Mouse (Mus musculus) midbrain, embryonic 15.5 days (tissue): ENCODE measurements around the gene Arhgap17. TPM values are rescaled to one million over a fixed set of nuclear protein-coding genes. Genes with fewer than 3 reads are reported as not detected.

Source experiments
- ATAC-seq: fragments of 200-750 bp; cut with Nextera tagmentation; replicated peaks from 2 replicates; pipeline ENCODE4 v1.8.0; 2017; ENCODE audit warnings: moderate TSS enrichment
- H3K27ac ChIP-seq: fragments of 300-500 bp; sonication (generic); 2 replicates; pipeline ENCODE4 v1.5.1; 2015; ENCODE audit warnings: mild to moderate bottlenecking, inconsistent platforms
- H3K27me3 ChIP-seq: fragments of 300-500 bp; sonication (generic); replicated peaks from 2 replicates; pipeline ENCODE4 v1.6.1; 2015; ENCODE audit warnings: inconsistent platforms
- H3K36me3 ChIP-seq: fragments of 300-500 bp; sonication (generic); replicated peaks from 2 replicates; pipeline ENCODE4 v1.6.1; 2015; ENCODE audit warnings: inconsistent platforms
- H3K4me1 ChIP-seq: fragments of 300-500 bp; sonication (generic); 2 replicates; pipeline ENCODE4 v1.6.1; 2015; ENCODE audit warnings: inconsistent platforms
- H3K4me2 ChIP-seq: fragments of 300-500 bp; sonication (generic); 2 replicates; pipeline ENCODE4 v1.6.1; 2015; ENCODE audit warnings: inconsistent platforms, mild to moderate bottlenecking, moderate library complexity
- H3K4me3 ChIP-seq: fragments of 300-500 bp; sonication (generic); 2 replicates; pipeline ENCODE4 v1.5.1; 2015; ENCODE audit warnings: mild to moderate bottlenecking, inconsistent platforms
- H3K9ac ChIP-seq: fragments of 300-500 bp; sonication (generic); 2 replicates; pipeline ENCODE4 v1.6.1; 2015; ENCODE audit warnings: mild to moderate bottlenecking, inconsistent platforms
- H3K9me3 ChIP-seq: fragments of 300-500 bp; sonication (generic); 2 replicates; pipeline ENCODE4 v1.6.1; 2016; ENCODE audit warnings: inconsistent platforms
- WGBS: fragments of 180-500 bp; shearing (Covaris S2); methylation state at CpG from one replicate; pipeline ENCODE4 v1.1.7; 2015; ENCODE audit warnings: mixed read lengths; 5-methylcytosine and 5-hydroxymethylcytosine counted together
- polyA plus RNA-seq: library from polyadenylated mRNA; unstranded; fragments of >200 nt; fragmentation: Nextera tagmentation; extraction: Ambion mirVana; gene quantifications from 2 replicates; pipeline ENCODE4 v1.2.1, GENCODE M21; 2015

Arhgap17 gene
- polyA plus RNA-seq, 1 experiment from 2014 or later, result 8.9 TPM

GRCm38 (mm10) chr7:123367218-123368150, 2.2 kb downstream of the Arhgap17 start:
- 84% methylated on average over 16 of the region's 16 CpGs for WGBS
- no peaks in the 10 kb centered on the region for H3K9me3 ChIP-seq
- ATAC-seq, result no peak
- peaks cover 35% of the 10 kb centered on the region for H3K4me1 ChIP-seq
- H3K4me2 ChIP-seq, result peak overlapping the region; percentile 81; the same call in 1 of the 2 replicates
- H3K4me3 ChIP-seq, result no peak overlapping the region
- no peak overlapping the region for H3K27ac ChIP-seq
- H3K27me3 ChIP-seq, result no peaks in the 10 kb centered on the region
- H3K36me3 ChIP-seq, result no peaks in the 10 kb centered on the region
- peak overlapping the region; percentile 18 for H3K9ac ChIP-seq

GRCm38 (mm10) chr7:123366806-123367205, 2.9 kb downstream of the Arhgap17 start:
- Histone ChIP-seq H3K36me3 (no peaks in the 10 kb centered on the region), H3K27me3 (no peaks in the 10 kb centered on the region), H3K9ac (no peak overlapping the region), H3K4me3 (no peak overlapping the region), H3K4me1 (peaks cover 35% of the 10 kb centered on the region), H3K27ac (no peak overlapping the region), H3K9me3 (no peaks in the 10 kb centered on the region), H3K4me2 (no peak overlapping the region)
- ATAC-seq, result no peak
- 75% methylated on average over 8 of the region's 8 CpGs for WGBS

- no peak overlapping the region for H3K27ac ChIP-seq
- no peak for ATAC-seq
- no peak overlapping the region for H3K4me3 ChIP-seq
- peaks cover 35% of the 10 kb centered on the region for H3K4me1 ChIP-seq
- 75% methylated on average over 7 of the region's 7 CpGs for WGBS
- no peaks in the 10 kb centered on the region for H3K27me3 ChIP-seq
- no peak overlapping the region for H3K4me2 ChIP-seq
- H3K9ac ChIP-seq, result no peak overlapping the region
- H3K9me3 ChIP-seq, result no peaks in the 10 kb centered on the region
- H3K36me3 ChIP-seq, result no peaks in the 10 kb centered on the region
Observed at GRCm38 (mm10) chr7:123365876-123366741, 3.6 kb downstream of the Arhgap17 start.

- no peak overlapping the region for H3K9ac ChIP-seq
- no peaks in the 10 kb centered on the region for H3K27me3 ChIP-seq
- H3K36me3 ChIP-seq, result no peaks in the 10 kb centered on the region
- WGBS, result 90% methylated on average over 8 of the region's 8 CpGs
- no peaks in the 10 kb centered on the region for H3K9me3 ChIP-seq
- peaks cover 30% of the 10 kb centered on the region for H3K4me1 ChIP-seq
- no peak for ATAC-seq
- no peak overlapping the region for H3K27ac ChIP-seq
- no peak overlapping the region for H3K4me3 ChIP-seq
- no peak overlapping the region for H3K4me2 ChIP-seq
Observed at GRCm38 (mm10) chr7:123363971-123364370, 5.7 kb downstream of the Arhgap17 start.

- no peaks in the 10 kb centered on the region for H3K27me3 ChIP-seq
- no peaks in the 10 kb centered on the region for H3K36me3 ChIP-seq
- H3K4me1 ChIP-seq, result peaks cover 19% of the 10 kb centered on the region
- no peaks in the 10 kb centered on the region for H3K9me3 ChIP-seq
- no peak overlapping the region for H3K4me2 ChIP-seq
- WGBS, result 90% methylated on average over 3 of the region's 3 CpGs
- no peak overlapping the region for H3K9ac ChIP-seq
- no peak overlapping the region for H3K4me3 ChIP-seq
- no peak overlapping the region for H3K27ac ChIP-seq
- ATAC-seq, result no peak
Observed at GRCm38 (mm10) chr7:123362806-123363205, 6.9 kb downstream of the Arhgap17 start.

GRCm38 (mm10) chr7:123361229-123361980, 8.3 kb downstream of the Arhgap17 start:
- H3K4me3 ChIP-seq, result no peak overlapping the region
- no peak overlapping the region for H3K27ac ChIP-seq
- H3K9ac ChIP-seq, result no peak overlapping the region
- H3K4me1 ChIP-seq, result 0 out of 2 replicates have a peak, but pooled peaks cover 5% of the 10 kb centered on the region
- no peaks in the 10 kb centered on the region for H3K9me3 ChIP-seq
- no peaks in the 10 kb centered on the region for H3K27me3 ChIP-seq
- H3K4me2 ChIP-seq, result no peak overlapping the region
- no peak for ATAC-seq
- H3K36me3 ChIP-seq, result no peaks in the 10 kb centered on the region
- WGBS, result 95% methylated on average over 7 of the region's 7 CpGs

- no peaks in the 10 kb centered on the region for H3K36me3 ChIP-seq
- H3K9ac ChIP-seq, result no peak overlapping the region
- no peak overlapping the region for H3K4me2 ChIP-seq
- no peak overlapping the region for H3K4me3 ChIP-seq
- ATAC-seq, result no peak
- WGBS, result 86% methylated on average over 5 of the region's 5 CpGs
- no peak overlapping the region for H3K27ac ChIP-seq
- H3K9me3 ChIP-seq, result no peaks in the 10 kb centered on the region
- no peaks in the 10 kb centered on the region for H3K27me3 ChIP-seq
- 0 out of 2 replicates have a peak, but pooled peaks cover 3% of the 10 kb centered on the region for H3K4me1 ChIP-seq
Observed at GRCm38 (mm10) chr7:123360185-123360584, 9.5 kb downstream of the Arhgap17 start.

- Histone ChIP-seq H3K4me3 (no peak overlapping the region), H3K4me2 (no peak overlapping the region), H3K9ac (no peak overlapping the region), H3K9me3 (no peaks in the 10 kb centered on the region), H3K36me3 (no peaks in the 10 kb centered on the region), H3K27me3 (no peaks in the 10 kb centered on the region), H3K4me1 (0 out of 2 replicates have a peak, but pooled peaks cover 3% of the 10 kb centered on the region), H3K27ac (no peak overlapping the region)
- no peak for ATAC-seq
- 40% methylated on average over 7 of the region's 7 CpGs for WGBS
Observed at GRCm38 (mm10) chr7:123359101-123359500, 10.6 kb downstream of the Arhgap17 start.

GRCm38 (mm10) chr7:123356158-123356557, 13.6 kb downstream of the Arhgap17 start:
- Histone ChIP-seq H3K36me3 (no peaks in the 10 kb centered on the region), H3K9ac (no peak overlapping the region), H3K4me3 (no peak overlapping the region), H3K4me1 (0 out of 2 replicates have a peak, but pooled peaks cover 3% of the 10 kb centered on the region), H3K4me2 (no peak overlapping the region), H3K27me3 (no peaks in the 10 kb centered on the region), H3K27ac (no peak overlapping the region), H3K9me3 (no peaks in the 10 kb centered on the region)
- WGBS, result 94% methylated on average over 3 of the region's 3 CpGs
- no peak for ATAC-seq

- no peak overlapping the region for H3K9ac ChIP-seq
- ATAC-seq, result no peak
- WGBS, result 93% methylated on average over 2 of the region's 2 CpGs
- 0 out of 2 replicates have a peak, but pooled peaks cover 3% of the 10 kb centered on the region for H3K4me1 ChIP-seq
- H3K27me3 ChIP-seq, result no peaks in the 10 kb centered on the region
- no peak overlapping the region for H3K4me3 ChIP-seq
- H3K9me3 ChIP-seq, result no peaks in the 10 kb centered on the region
- no peak overlapping the region for H3K27ac ChIP-seq
- H3K4me2 ChIP-seq, result no peak overlapping the region
- no peaks in the 10 kb centered on the region for H3K36me3 ChIP-seq
Observed at GRCm38 (mm10) chr7:123354851-123355250, 14.9 kb downstream of the Arhgap17 start.

GRCm38 (mm10) chr7:123354392-123354791, 15.3 kb downstream of the Arhgap17 start:
- Histone ChIP-seq H3K4me2 (no peak overlapping the region), H3K4me1 (0 out of 2 replicates have a peak, but pooled peaks cover 3% of the 10 kb centered on the region), H3K36me3 (no peaks in the 10 kb centered on the region), H3K27ac (no peak overlapping the region), H3K4me3 (no peak overlapping the region), H3K27me3 (no peaks in the 10 kb centered on the region), H3K9me3 (no peaks in the 10 kb centered on the region), H3K9ac (no peak overlapping the region)
- no peak for ATAC-seq
- 85% methylated on average over 5 of the region's 5 CpGs for WGBS
